In the genomic region with DNA sequence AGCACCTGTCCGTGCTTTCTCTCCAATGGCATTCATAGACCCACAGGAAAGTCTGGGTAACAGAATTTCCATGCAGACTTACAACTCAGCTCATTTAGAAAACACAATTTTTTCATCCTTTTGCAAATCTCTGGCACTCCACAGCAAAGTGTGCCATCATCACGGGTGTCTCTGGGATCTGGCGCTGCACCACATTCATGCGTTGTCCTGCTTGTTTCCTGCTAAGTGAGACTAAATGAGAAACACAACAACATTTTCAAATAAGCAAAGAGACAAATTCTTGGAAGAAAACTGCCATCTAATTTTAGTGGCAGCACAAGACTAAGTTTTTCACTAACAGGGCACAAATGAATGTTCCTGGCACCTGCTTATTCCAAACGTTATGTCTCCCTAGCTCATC, we compare ENCODE assay signal across 13 mouse cellular contexts.
"Had no signal": no experiment of that assay in that cellular context is flagged by ENCODE, and none has a peak within 500 bp of the region (broad histone marks: within the 10 kb centered on the region; RNA-seq: fewer than 3 reads in every experiment).

No protein-coding gene starts in this region.

- ATAC-seq: intestine, embryonic 16.5 days had no signal

- DNase-seq: kidney, adult 18-20 months; kidney, adult 9 months; kidney, postnatal 14 days; kidney, postnatal 4 days; liver, embryonic 13.5 days; lung, adult 2 months; lung, postnatal 14 days; lung, postnatal 4 days; midbrain, embryonic 14.5 days; thymus, adult 2 months; thymus, postnatal 14 days; thymus, postnatal 4 days had no signal
